Mouse (Mus musculus) lung, postnatal 36 days (tissue): ENCODE data around the gene Pibf1.
A peak's percentile ranks its signal among the peaks of the same experiment; 100 is the strongest.

ENCODE experiments used
- DNase-seq: peaks from one replicate; pipeline ENCODE4 v3.0.0; 2022; ENCODE audit warnings: mixed read lengths

Gene Pibf1

DNA sequence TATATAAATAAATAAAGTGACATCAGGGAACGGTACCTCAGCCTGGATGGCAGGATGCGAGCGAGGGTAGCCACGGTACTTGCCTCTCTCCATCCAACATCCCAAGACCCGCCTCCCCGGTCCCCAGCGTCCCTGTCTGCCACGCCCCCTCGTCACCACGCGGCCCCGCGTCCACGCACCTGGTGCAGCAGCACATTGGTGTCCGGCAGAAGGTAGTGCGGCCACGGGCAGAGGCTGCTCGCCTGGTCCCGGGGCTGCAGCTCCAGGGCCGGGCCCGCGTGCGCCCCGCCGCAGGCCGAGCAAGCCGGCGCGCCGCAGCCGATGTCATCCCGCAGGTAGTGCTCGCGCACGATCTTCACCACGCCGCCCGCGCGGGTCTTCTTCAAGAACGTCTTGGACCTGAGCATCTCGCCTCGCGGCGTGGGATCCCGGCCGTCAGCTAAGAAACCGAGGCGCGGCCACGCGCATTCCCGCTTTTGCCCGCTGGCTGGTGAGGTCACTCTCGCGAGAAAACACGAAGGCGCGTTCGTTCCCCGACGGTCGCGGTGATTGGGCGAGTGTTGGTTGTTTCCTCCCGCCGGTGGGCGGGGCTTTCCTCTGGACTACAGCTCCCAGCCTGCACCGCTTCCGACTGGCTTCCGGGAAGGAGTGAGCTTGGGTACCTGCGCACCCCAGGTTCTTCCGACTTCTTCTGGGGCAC lies at the start of gene Pibf1, which contains the start of gene Dis3:
Gene Pibf1, plus strand, starts transcription at position 158 of the 700 bp plus-strand sequence.
Gene Dis3, minus strand, starts transcription at position 504 of the 700 bp plus-strand sequence.
- peak; percentile 99 for DNase-seq

DNA sequence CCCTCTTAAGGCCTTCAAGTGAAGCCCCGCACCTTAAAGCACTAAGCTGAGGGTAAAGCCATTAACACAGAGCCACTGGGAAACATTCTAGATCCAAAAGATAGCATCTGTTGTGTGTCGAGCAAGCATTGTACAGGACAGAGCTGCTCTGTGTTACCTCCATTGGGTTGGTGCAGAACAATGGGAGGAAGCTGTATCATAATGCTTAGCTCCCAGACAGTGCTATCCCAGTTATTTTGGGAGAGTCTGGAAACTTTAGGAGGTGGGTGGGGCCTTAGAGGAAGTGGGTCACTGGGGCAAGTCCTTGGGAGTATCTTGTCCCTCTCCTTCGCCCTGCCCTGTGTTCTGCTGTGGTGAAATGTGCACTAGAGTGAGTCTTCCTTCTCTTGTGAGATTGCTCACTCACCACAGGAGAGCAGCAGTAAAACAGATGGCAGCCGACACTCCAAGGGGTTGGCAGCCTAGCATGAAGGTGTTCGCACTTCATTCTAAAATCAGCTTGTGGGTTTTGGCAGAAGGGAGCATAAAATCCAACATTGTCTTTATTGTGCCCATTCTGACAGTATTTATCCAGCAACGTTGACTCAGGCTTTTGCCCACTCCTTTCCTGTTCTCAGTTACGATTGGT lies 40.2 kb upstream of the Pibf1 start:
- DNase-seq, result no peak

DNA sequence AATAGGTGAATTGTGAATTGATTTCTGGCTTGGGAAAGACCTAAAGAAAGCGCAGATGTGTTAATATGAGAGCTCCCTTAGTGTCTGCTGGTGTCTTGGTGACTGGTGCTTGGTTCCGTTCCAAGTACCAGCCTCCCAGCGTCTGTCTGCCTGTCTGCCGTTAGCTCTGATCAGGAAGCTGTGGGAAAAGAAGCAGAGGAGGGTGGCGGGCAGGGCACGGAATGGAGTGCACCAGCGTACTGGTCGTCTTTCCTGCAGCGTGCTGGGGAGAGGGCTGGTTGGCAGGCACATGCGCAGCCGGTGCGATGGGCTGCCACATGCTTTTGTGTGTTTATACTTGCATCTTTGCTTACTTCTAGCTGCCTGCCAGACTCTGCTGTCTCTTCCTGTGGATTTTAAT lies 38.6 kb upstream of the Pibf1 start:
- DNase-seq, result no peak

DNA sequence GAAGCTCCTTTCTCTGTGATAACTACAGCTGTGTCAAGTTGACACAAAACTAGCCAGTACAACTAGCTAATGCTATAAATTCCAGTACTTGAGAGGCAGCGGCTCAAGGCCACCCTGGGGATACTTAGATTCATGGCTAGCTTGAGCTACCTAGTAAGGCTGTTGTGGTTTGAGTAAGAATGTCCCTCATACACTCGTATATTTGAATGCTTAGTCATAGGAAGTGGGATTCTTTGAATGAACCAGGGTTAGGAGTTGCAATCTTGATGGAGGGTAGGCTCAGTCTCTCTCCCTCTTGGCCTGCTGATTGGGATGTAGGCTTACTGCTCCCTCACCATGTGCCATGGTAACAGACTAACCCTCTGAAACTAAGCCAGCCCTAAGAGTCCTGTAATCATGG lies 36.1 kb upstream of the Pibf1 start:
- no peak for DNase-seq

DNA sequence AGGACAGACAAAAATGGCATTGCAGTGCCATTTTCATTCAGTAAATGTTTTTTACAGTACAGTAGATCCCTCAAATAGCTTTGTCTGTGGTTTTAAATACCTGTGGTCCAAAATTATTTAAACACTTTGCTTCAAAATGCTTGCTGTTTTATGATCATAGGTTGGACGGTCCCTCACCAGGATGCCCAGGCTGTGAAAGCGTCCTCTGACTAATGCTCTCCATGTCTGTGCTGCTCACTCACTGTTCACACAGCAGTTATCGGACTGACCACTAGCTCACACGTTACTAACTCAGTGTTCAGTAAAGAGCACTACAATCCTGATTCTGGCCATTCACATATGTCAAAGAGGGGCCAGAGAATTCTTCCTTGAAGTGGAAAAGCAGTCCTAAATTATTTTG lies 28.1 kb upstream of the Pibf1 start:
- DNase-seq, result no peak

DNA sequence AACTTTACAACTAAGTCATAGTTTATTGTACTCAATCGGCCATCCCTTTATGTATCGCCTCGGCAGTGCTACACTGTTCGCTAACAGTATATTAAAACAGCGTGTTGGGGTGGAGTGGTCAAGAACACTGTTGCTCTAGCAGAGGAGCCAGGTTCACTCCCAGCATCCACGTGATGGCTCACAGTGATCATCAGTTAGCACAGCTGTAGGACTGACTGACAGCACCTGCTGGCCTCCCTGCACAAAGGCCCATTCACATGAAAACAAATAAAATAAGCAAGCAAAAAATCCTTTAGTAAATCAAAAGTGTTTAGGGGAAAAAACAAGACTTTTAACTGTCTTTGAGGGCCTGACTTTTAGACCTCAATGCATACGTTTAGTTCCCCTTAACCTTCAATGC lies 10.3 kb upstream of the Pibf1 start:
- no peak for DNase-seq

DNA sequence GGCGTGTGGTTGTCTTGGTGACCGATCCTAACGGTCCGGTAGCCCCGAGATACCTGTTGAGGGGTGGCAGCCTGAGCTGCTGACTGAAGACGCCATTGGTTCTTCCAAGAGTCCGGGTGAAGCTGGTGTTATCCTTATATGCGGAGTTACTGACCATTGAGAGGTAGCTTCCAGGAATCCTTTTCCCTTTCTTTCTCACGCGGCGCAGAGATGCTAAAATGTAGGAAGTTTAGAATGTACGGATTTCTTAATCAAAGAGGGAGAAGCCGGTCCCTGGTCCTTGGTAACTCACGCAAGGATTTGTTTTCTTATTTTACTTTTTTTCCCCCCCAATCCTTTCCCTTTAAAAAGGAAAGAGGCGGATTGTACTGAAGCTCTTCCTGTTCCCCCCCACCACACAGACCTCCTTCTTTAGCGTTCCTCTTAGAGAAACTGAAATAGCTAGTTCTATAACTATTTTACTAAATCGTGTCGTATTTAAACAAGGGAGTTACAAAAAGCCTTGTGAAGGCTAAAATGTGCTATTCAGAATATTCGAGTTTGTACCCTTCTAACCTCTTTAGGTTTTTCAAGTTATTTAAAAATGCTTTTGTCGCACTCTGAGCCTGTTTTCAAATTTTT lies 853 bp downstream of the Pibf1 start:
- peak; percentile 18 for DNase-seq

DNA sequence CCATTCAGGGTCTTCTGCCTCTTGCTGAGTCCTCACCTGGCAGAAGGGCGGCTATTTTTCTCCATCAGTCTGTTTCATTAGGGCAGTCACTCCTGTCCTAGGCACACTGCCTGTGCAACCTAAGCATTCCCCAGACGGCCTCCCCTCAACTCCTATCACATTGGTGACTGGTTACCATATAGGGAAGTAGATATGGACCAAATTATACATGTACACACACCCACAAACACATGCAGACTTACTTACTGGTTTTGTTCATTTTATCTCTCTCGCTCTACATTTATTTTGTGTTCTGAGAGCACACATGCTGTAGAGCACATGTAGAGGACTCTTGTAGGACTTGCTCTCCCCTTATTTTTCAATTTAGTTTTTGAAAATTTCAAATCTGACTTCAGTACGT lies 3.8 kb downstream of the Pibf1 start:
- no peak for DNase-seq

DNA sequence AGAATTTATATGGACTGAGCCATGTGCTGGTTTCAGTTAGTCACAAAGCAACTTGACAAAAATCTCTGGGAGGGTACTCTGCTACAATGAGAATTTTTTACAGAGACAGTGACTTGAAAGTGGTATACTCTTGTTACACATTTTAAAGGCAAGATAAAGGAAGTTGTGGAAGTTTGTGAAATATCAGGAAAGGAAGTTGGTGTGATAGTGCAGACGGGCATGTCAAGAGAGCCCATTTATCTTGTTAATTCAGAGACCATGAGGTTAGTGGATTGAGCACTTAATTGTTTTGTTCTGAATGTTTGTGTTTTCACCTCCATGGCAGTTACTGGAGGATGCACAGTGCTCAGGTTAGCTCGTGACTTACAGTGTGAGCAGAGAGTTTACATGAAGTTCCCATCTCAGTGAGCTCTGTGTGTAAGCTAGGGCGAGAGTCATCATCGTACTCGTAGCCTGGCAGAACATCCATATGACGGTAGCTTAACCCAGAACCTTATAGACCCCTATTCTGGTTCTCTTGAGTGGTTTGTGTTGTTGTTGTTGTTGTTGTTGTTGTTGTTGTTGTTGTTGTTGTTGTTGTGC lies 5.4 kb downstream of the Pibf1 start:
- DNase-seq, result no peak

DNA sequence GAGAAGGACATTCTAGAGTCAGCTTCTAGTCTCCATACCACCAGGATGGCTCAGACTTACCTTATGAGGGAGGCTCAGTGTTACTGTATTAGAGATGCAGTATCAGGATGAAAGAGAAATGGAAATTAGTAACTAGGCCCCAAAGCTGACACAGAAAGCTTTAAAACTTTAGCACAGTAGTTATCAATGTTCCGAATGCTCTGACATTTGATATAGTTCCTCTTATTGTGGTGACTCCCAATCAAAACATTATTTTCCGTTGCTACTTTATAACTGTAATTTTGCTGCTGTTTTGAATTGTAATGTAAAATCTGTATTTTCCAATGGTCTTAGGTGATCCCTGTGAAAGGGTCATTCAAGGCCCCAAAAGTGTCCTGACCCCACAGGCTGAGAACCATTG lies 7.4 kb downstream of the Pibf1 start:
- no peak for DNase-seq

DNA sequence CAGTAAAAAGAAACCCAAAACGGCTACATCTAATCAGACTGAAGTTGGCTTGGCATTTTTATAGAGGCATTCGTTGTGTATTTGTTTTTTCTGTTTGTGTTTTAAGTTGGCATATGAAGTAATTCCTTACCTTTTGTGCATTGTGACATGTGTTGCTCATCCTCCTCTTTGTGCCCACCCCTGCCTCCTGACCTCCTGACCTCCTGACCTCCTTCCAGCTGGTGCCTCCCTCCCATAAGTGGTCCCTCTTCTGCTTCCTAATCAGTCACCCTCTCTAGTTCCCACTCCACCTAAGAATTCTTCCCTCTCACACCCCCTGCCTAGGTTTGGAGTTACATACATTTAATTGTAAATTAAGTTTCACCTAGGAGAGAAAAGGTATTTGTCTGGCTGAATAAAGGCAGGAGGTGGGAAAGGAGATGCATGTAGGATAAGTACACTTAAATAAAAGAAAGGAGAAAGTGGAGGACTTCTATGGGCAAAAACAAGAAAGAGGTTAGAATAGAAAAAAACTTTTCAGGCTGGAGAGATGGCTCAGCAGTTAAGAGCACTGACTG lies 8.5 kb downstream of the Pibf1 start:
- DNase-seq, result no peak

DNA sequence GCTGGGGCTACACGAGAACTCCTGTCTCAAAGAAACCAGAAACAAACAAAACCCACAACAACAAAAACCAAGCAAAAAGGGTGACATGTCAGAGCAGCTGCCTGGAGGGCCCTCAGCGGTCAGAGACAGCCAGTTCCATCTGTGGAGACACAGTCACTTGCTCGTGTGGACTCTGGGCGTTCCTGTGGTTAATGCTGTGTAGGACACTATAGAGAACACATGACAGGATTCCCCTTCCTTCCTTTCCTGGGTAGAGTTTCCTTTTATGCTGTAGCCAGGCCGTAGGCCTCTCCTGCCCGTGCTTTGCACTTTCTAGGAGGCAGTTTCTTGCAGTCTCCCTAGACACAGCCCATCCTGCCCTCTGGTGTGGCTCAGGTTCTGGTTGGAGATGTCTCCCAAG lies 9.5 kb downstream of the Pibf1 start:
- DNase-seq, result no peak

DNA sequence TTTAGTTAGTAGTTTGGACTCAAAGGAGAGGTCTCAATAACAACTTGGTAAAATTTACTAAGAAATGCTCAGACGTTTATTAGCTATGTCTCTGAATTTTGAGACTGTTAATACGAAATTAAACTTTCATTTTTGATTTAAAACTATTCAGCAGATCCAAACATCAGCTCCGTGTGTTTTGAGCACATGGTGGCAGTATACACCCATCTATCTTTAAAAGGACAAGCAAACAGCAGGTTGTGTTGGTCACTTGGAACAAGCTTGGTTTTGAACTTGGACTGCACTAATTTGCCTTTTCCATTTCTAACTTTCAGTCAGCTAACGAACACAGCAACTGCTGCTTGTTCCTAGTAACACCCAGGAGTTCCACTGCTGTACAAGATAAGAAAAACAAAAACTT lies 18.4 kb downstream of the Pibf1 start:
- DNase-seq, result peak; percentile 8

DNA sequence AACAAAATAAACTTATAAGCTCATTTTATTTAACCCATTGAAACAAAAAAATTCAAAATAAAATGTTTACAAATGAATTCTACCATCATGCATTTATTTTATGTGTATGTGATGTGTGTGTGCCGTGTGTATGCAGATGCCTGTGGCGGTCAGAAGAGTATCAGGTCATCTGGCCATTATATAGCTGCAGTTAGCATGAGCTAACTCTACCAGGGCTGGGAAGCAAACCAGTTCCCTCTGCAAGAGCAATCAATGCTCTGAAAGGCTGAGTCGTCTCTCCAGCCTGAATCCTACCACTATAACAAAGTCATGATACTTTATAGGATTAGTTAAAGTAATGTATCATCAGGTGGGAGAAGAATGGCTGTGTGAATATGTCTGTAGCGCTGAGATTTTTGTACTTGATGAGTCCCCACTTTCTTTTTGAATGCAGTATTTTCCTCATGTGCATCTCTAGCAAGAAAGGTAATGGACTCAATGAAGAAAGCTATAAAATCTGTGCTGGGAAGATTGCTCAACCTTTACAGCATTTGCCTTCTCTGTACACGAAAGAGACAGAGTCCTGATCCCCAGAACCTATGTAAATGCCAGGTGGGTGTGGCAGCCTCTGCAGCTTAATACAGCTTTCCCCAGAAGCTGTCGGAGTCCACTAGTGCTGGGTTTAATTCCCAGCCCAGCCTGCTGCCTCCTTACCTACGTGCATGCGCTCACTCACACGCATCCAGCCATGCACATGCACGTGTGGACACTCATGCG lies 22.5 kb downstream of the Pibf1 start:
- no peak for DNase-seq

DNA sequence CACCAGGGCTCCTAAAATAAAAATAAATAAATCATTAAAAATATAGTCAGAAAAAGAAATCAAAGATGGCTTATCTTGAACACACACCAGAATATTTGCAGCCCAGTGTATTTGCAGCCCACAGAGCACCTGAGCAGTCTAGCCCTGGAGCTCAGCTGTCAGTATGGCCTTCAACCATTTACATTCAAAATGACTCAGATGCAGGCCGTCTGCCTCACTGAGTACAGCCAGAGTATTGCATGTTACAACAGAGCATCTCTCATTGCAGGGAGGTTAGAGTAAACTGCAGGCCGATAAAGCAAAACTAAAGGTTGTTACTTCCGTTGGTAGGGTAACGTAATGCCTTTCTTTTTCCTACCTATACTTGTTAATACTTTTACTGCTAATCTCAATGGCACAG lies 24.9 kb downstream of the Pibf1 start:
- DNase-seq, result no peak

DNA sequence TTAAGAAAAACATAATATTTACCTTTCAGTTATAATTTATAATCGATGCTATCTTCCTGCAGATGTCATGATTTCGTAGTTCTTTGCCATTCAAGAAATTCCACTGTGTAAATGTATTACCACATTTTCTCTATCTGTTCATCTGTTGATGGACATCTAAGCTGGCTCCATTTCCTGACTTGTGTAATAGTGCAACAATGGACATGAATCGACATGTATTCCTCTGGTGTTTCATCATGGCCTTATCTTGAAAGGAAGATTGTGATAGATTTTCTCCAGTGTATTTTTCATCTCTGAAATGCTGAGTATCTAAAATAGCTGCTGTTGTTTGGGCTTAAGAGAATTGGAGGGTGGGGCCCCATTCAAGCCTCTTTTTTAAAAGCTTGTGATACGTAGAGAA lies 27.5 kb downstream of the Pibf1 start:
- DNase-seq, result no peak

DNA sequence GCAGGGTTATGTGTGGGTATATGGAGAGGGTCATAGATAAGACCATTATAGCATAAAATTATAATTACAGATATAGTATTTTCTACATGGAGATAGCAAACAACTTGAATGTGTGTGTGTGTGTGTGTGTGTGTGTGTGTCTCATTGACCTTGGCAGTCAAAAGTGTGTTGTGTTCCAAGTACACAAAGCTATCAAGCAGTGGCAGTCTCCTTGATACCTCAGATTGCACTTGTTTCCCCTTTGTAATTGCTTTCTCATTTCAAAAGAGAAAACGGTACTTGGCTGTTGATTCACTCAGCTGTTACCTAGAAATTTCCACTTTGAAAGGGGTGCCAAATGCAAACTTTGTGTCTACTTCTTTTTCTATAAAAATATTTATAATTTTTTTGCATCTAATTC lies 28.3 kb downstream of the Pibf1 start:
- no peak for DNase-seq

DNA sequence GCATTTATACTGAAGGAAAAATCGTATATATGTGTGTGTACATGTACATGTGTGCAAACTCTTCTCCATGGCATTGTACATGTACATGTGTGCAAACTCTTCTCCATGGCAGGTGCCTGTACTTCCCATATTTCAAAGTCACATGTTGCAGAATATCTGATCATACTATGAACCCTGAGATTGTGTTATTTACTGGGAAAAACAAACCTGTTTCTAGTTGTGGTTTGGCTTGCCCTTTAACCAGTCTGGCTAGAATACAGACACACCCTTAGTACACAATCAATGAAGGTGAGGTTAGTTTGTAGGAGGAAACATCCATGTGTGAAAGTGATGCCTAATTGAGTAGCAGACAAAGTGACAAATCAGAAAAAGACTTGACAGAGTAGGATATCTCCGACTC lies 29.8 kb downstream of the Pibf1 start:
- no peak for DNase-seq

DNA sequence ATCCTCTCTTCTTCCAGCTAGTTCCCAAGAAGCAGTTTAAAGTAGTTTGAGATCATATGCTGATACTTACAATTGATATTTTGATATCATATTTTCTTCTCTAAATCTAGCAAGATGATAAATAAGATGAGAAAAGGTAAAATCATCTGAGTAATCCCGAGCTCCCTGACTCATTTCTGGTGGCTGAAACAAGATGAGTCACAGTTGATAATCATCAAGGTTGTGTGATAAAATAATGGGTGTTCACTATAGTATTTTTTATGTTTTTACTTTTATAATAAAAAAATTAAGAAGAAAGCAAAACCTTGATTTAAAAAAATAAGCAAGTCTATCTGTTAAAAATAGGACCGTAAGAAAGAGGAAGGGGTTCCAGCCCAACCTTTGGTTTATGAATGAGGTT lies 34.8 kb downstream of the Pibf1 start:
- DNase-seq, result no peak

DNA sequence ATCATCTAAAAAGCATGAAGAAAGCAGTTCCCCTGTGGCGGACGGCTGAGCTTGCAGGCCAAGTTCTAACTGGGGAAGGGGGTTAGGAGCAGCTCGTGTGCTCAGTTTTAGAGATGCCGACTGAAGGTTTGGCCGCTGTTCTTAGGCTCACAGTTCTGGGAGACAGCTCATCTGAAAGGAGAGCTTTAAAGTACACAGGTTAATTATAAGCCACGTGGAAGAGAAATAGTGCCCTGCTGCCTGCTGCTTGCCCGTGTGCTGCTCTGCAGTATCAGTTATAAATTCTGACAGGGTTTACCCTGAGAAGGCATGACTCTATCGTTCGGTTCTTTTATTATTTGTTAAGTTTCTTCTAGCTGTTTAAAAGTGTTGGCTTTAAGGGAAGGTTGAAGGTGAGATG lies 36.5 kb downstream of the Pibf1 start:
- no peak for DNase-seq

DNA sequence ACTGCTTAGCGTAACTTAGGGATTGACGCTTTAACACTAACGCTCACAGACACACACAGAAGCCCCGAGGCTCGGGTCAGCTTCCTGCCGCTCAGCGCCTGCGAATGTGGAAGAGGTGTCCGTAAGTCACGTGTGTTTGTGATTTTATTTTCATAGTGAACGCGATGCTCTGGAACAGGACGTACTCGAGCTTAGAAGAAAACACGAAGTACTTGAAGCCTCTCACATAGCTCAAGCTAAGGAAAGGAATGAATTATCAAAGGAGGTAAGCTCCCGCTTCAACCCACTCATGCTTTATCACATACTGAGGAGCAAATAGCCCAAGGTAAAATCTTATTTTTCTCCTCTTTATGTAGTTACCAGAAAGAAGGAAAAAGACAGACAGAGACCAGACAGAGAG lies 37.1 kb downstream of the Pibf1 start:
- peak; percentile 20 for DNase-seq

DNA sequence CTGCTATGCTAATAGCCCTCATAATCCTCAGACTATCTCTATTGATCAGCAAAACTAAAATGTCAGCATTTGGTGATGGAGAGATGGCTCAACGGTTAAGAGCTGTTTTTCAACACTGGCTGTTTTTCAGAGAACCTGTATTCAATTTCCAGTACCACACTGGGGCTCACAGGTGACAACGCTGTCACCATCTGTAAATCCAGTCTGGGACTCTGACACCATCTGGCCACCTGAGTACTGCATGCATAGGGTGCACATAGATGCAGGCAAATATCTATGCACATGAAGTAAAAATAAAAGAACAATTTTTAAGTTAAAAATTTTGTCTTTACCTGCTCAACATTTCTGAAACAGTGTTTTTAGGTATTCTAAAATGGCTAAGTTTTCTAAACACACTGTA lies 40.8 kb downstream of the Pibf1 start:
- no peak for DNase-seq
